Mouse (Mus musculus) olfactory bulb, adult 2 months (tissue): Measurements from ENCODE around the gene Rtl1.

ENCODE experiments used
- CTCF ChIP-seq: fragments of 200-500 bp; IDR thresholded peaks from 2 replicates; pipeline ENCODE4 v1.5.1; 2012; ENCODE audit warnings: low read depth, mild to moderate bottlenecking, low read length, moderate library complexity; ENCODE audit not compliant: insufficient read depth
- POLR2A ChIP-seq: fragments of 200-500 bp; IDR thresholded peaks from 2 replicates; pipeline ENCODE4 v1.6.1; 2012; ENCODE audit warnings: mild to moderate bottlenecking, low read depth, low read length, moderate library complexity; ENCODE audit not compliant: insufficient read depth

GRCm38 (mm10) chr12:109614416-109614815 is 14.3 kb upstream of the Rtl1 start:
- TF ChIP-seq CTCF: no peak
- no peak for TF ChIP-seq POLR2A
